Mouse (Mus musculus): ENCODE results near the gene 1700037C18Rik. TPM values are rescaled to one million over a fixed set of nuclear protein-coding genes. Genes with fewer than 3 reads are reported as not detected.
A peak's percentile ranks its signal among the peaks of the same experiment; 100 is the strongest.

The 1700037C18Rik gene
- polyA plus RNA-seq, 1 experiment, result 1.4 TPM

GRCm38 (mm10) chr16:3920756-3921155 lies 12.3 kb upstream of the 1700037C18Rik start:
- Histone ChIP-seq H3K4me1 (ENCODE audit: control insufficient read depth) (no peaks in the 10 kb centered on the region), H3K36me3 (ENCODE audit: control insufficient read depth) (peaks cover 54% of the 10 kb centered on the region), H3K27me3 (ENCODE audit: control insufficient read depth) (no peaks in the 10 kb centered on the region), H3K4me3 (replicated peaks) (no peak overlapping the region), H3K9me3 (ENCODE audit: control insufficient read depth, low read length) (peaks cover 3% of the 10 kb centered on the region; the same call in 1 of the 2 replicates)
- TF ChIP-seq TAL1 (IDR thresholded peaks at IDR 0.05; ENCODE audit: low read length) (no peak), GATA1 (IDR thresholded peaks at IDR 0.05; ENCODE audit: low read length) (no peak)

- H3K36me3 ChIP-seq (ENCODE audit: control insufficient read depth), result peaks cover 46% of the 10 kb centered on the region
- TF ChIP-seq GATA1 (IDR thresholded peaks at IDR 0.05; ENCODE audit: low read length) (no peak), TAL1 (IDR thresholded peaks at IDR 0.05; ENCODE audit: low read length) (no peak)
Measured at GRCm38 (mm10) chr16:3909118-3909517, 629 bp upstream of the 1700037C18Rik start.

DNA sequence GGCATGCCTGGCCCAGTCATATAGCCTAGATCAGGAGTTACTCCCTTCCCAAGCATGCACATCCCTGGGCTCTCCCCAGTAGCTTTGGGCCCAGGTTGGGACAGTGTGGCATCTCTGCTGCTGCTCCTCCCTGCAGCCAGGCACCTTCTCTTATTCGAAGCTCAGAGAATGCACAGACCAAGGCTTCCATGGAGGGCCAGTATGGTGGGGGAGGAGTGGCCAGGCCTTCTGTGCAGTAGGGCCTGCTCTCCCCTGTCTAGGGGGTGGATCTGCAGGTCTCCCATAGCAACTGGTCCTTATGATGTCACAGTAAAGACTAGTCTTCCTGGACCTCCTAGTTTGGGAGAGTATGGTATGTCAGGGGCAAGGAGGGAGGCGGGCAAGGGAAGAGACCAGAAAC lies 1.0 kb downstream of the 1700037C18Rik start:
- no peak for TF ChIP-seq GATA1 (IDR thresholded peaks at IDR 0.05; ENCODE audit: low read length)
- no peak for TF ChIP-seq TAL1 (IDR thresholded peaks at IDR 0.05; ENCODE audit: low read length)
- Histone ChIP-seq H3K4me3 (replicated peaks) (no peak overlapping the region), H3K27me3 (ENCODE audit: control insufficient read depth) (no peaks in the 10 kb centered on the region), H3K9me3 (ENCODE audit: control insufficient read depth, low read length) (no peaks in the 10 kb centered on the region), H3K4me1 (ENCODE audit: control insufficient read depth) (peaks cover 32% of the 10 kb centered on the region), H3K36me3 (ENCODE audit: control insufficient read depth) (peaks cover 45% of the 10 kb centered on the region)

More at GRCm38 (mm10) chr16:3909118-3909517, 629 bp upstream of the 1700037C18Rik start:
- Histone ChIP-seq H3K9me3 (ENCODE audit: control insufficient read depth, low read length) (no peaks in the 10 kb centered on the region), H3K27me3 (ENCODE audit: control insufficient read depth) (no peaks in the 10 kb centered on the region), H3K4me3 (replicated peaks) (peak overlapping the region; percentile 81), H3K4me1 (ENCODE audit: control insufficient read depth) (peaks cover 32% of the 10 kb centered on the region)

DNA sequence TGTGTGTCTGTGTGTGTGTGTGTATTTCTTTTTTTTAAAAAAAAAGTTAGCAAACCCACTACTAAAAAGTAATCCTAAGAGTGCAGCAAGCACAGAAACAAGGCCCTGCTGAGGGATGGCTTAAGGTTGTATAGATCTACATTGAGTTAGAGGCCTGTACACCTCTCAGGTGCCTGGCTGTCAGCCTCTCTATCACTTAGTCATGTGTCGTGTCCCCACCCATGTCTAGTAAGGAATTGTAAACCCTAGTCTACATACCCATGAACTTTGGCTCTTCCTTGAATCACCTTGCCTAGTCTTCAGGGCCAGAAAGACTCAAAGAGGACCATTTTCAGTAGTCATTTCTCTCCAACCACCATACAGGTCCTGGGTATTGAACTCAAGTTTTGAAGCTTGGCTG lies 11.9 kb downstream of the 1700037C18Rik start:
- H3K36me3 ChIP-seq (ENCODE audit: control insufficient read depth), result peaks cover 76% of the 10 kb centered on the region
- H3K4me1 ChIP-seq (ENCODE audit: control insufficient read depth), result peaks cover 12% of the 10 kb centered on the region
- H3K4me3 ChIP-seq (replicated peaks), result no peak overlapping the region
- TF ChIP-seq TAL1 (IDR thresholded peaks at IDR 0.05; ENCODE audit: low read length) (no peak), GATA1 (IDR thresholded peaks at IDR 0.05; ENCODE audit: low read length) (no peak)
- H3K9me3 ChIP-seq (ENCODE audit: control insufficient read depth, low read length), result no peaks in the 10 kb centered on the region
- no peaks in the 10 kb centered on the region for H3K27me3 ChIP-seq (ENCODE audit: control insufficient read depth)

GRCm38 (mm10) chr16:3896046-3896445 lies 12.4 kb downstream of the 1700037C18Rik start:
- Histone ChIP-seq H3K9me3 (ENCODE audit: control insufficient read depth, low read length) (no peaks in the 10 kb centered on the region), H3K4me1 (ENCODE audit: control insufficient read depth) (peaks cover 12% of the 10 kb centered on the region), H3K4me3 (replicated peaks) (no peak overlapping the region), H3K36me3 (ENCODE audit: control insufficient read depth) (peaks cover 72% of the 10 kb centered on the region), H3K27me3 (ENCODE audit: control insufficient read depth) (no peaks in the 10 kb centered on the region)
- TF ChIP-seq TAL1 (IDR thresholded peaks at IDR 0.05; ENCODE audit: low read length), result no peak

GRCm38 (mm10) chr16:3895173-3895792 lies 13.2 kb downstream of the 1700037C18Rik start:
- Histone ChIP-seq H3K4me3 (replicated peaks) (no peak overlapping the region), H3K27me3 (ENCODE audit: control insufficient read depth) (no peaks in the 10 kb centered on the region), H3K4me1 (ENCODE audit: control insufficient read depth) (peaks cover 12% of the 10 kb centered on the region), H3K36me3 (ENCODE audit: control insufficient read depth) (peaks cover 64% of the 10 kb centered on the region), H3K9me3 (ENCODE audit: control insufficient read depth, low read length) (no peaks in the 10 kb centered on the region)
- TF ChIP-seq GATA1 (IDR thresholded peaks at IDR 0.05; ENCODE audit: low read length) (no peak), TAL1 (IDR thresholded peaks at IDR 0.05; ENCODE audit: low read length) (no peak)

DNA sequence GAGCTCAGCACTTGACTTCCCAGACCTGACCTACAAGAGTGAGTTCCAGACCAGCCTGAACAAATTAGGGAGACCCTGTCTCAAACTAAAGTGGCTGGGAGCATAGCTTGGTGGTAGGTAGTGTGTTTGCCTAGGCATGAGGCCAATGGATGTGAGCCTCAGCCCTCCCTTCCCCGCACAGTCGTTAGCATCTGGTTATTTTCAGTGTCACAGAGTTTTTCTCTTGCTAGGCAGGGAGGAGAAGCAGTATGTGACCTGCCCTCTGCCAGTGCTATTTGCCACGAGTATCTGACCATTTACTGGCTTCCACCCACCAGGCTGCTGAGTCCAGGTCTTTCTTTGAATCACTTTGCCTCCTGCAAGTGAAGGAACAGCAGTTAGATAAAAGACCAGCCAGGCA lies 14.8 kb downstream of the 1700037C18Rik start:
- H3K4me3 ChIP-seq (replicated peaks), result no peak overlapping the region
- peaks cover 49% of the 10 kb centered on the region for H3K36me3 ChIP-seq (ENCODE audit: control insufficient read depth)

GRCm38 (mm10) chr16:3891621-3892295 lies 16.7 kb downstream of the 1700037C18Rik start:
- H3K9me3 ChIP-seq (ENCODE audit: control insufficient read depth, low read length), result no peaks in the 10 kb centered on the region
- H3K4me1 ChIP-seq (ENCODE audit: control insufficient read depth), result peaks cover 17% of the 10 kb centered on the region
- peaks cover 32% of the 10 kb centered on the region for H3K36me3 ChIP-seq (ENCODE audit: control insufficient read depth)
- no peak for TF ChIP-seq TAL1 (IDR thresholded peaks at IDR 0.05; ENCODE audit: low read length)
- TF ChIP-seq GATA1 (IDR thresholded peaks at IDR 0.05; ENCODE audit: low read length), result no peak
- no peak overlapping the region for H3K4me3 ChIP-seq (replicated peaks)
- no peaks in the 10 kb centered on the region for H3K27me3 ChIP-seq (ENCODE audit: control insufficient read depth)

More for the DNA sequence above, 14.8 kb downstream of the 1700037C18Rik start:
- H3K27me3 ChIP-seq (ENCODE audit: control insufficient read depth), result no peaks in the 10 kb centered on the region
- peaks cover 12% of the 10 kb centered on the region for H3K4me1 ChIP-seq (ENCODE audit: control insufficient read depth)
- H3K9me3 ChIP-seq (ENCODE audit: control insufficient read depth, low read length), result no peaks in the 10 kb centered on the region
- TF ChIP-seq TAL1 (IDR thresholded peaks at IDR 0.05; ENCODE audit: low read length), result no peak
- TF ChIP-seq GATA1 (IDR thresholded peaks at IDR 0.05; ENCODE audit: low read length), result no peak

DNA sequence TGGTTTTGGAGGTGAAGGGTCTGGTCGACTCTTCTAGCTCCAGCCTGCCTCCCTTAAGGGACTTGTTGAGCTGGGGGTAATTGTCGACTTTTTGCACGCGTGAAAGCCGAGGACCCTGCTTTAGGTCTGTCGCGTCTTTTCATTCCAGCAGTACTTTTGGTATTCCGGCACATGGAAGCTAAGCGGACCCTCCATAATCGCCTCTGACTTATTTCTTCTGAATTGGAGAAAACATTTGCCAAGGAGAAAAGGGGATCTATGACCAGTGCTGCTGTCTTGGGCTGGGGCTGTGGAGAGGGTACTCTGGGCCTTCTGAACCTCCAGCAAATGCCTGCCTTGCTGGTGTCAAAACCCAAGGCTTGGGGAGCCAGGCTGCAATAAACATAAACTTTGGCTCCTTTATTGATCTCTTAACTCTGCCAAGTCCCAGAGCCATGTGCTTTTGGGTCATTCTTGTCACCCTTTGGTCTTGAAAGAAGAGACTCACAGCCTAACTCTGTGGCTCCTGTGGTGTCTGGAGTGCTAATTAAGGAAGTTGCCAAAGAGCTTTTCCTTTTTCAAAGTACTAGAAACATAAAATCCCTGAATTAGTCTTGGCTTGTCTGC lies 23.3 kb downstream of the 1700037C18Rik start:
- no peaks in the 10 kb centered on the region for H3K27me3 ChIP-seq (ENCODE audit: control insufficient read depth)
- peak overlapping the region; percentile 99 for H3K4me3 ChIP-seq (replicated peaks)
- peaks cover 36% of the 10 kb centered on the region for H3K4me1 ChIP-seq (ENCODE audit: control insufficient read depth)
- no peaks in the 10 kb centered on the region for H3K9me3 ChIP-seq (ENCODE audit: control insufficient read depth, low read length)
- peaks cover 17% of the 10 kb centered on the region for H3K36me3 ChIP-seq (ENCODE audit: control insufficient read depth)
- TF ChIP-seq GATA1 (IDR thresholded peaks at IDR 0.05; ENCODE audit: low read length) (no peak), TAL1 (IDR thresholded peaks at IDR 0.05; ENCODE audit: low read length) (no peak)

All from erythroblast, embryonic 14.5 days (primary cell).